Mouse (Mus musculus): ENCODE measurements at regions not wholly inside any gene's neighbourhood (a gene's known extent, or its start where the extent isn't known, plus 50 kb on each side); places are given as distances from the start of the nearest gene placed in this dataset.

DNA sequence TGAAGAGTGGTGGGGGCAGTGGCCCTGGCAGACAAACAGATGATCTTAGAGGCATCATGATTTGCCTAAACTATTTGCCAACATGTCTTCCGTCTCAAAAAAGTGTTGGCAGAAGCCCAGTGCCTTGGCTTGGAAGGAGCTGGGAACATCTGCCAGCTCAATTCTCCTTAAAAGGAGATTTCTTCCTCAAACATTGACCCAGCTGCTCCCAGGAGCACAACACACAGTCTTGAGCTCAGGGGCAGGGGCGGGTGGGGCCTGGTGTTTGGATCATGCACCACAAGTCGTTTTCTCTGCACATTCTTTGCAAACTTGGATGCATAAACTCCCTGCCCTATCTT lies 220.3 kb upstream of the Cdh5 start:
- H3K27ac ChIP-seq (ENCODE audit: insufficient read depth, low read depth, low read length, poor library complexity, severe bottlenecking), result no peak overlapping the region
- no peaks in the 10 kb centered on the region for H3K9me3 ChIP-seq (ENCODE audit: control insufficient read depth, insufficient read depth, low read depth, low read length)
- H3K9ac ChIP-seq (ENCODE audit: insufficient read depth, low read depth, low read length, poor library complexity, severe bottlenecking), result no peak overlapping the region
- DNase-seq (ENCODE audit: low read depth, low spot score), result no peak
- H3K4me1 ChIP-seq (ENCODE audit: control insufficient read depth in 2 of 2, insufficient read depth in 2 of 2, low read length in 2 of 2, poor library complexity in 1 of 2), result no peaks in the 10 kb centered on the region
- in situ Hi-C loops (cut with MboI; ENCODE audit: low sequenced_read_pairs in 2 of 2, unreplicated experiment in 2 of 2), result no loop called here
- TF ChIP-seq HCFC1 (IDR thresholded peaks at IDR 0.05; ENCODE audit: borderline replicate concordance, insufficient read depth, low read length) (no peak), ZC3H11A (IDR thresholded peaks at IDR 0.05; ENCODE audit: borderline replicate concordance, low read depth, low read length) (no peak), MAFK (IDR thresholded peaks at IDR 0.05; ENCODE audit: insufficient read depth, low read depth, low read length) (no peak), ZNF384 (IDR thresholded peaks at IDR 0.05; ENCODE audit: low read depth, low read length) (no peak), CHD2 (IDR thresholded peaks at IDR 0.05; ENCODE audit: low read depth, low read length) (no peak)
- H3K36me3 ChIP-seq (ENCODE audit: control insufficient read depth, insufficient read depth, low read length, poor library complexity, severe bottlenecking), result no peaks in the 10 kb centered on the region
- no peak overlapping the region for H3K4me3 ChIP-seq (ENCODE audit: insufficient read depth in 1 of 2, low read depth in 1 of 2, low read length in 2 of 2, poor library complexity in 1 of 2, severe bottlenecking in 1 of 2)

DNA sequence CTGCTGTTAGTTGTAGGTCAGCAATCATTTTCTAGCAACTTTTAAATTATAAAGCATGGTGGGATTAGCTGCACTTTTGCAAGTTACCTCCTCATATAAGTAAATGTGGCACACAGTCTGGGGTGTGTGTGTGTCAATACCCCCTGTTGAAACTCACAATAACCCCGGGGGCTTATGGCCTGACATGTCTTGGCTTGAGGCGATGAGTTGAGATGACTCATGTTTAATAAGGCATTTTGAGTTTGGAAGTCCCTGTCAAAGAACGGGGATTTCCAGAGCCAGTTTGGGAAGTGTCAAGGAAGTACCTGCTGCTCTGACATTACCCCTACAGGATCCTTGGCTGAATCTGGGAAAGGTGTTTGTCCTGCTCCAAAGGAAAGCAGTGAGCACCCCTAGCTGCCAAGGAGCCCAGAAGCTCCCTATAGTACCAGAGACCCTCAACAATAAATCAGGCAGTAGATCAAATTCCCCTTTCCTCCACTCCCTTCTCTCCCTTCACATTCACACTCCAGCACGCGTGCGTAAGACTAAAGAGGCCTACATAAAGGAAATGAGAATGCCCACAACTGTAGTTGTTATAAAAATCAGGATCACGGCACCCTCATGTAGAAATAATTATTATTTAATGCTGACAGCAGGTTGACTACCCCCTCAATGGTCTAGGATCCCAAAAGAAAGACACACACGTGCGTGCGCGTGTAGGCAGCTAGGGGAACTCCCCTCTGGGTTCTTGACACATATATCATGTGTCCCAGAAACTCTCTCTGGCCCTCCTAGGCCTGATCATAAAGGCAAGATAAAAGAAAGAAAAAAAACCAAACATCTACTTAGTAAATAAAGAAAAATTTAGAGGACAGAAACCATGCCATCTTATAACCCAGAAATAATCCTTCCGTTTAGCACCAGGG lies 216.3 kb upstream of the Cdh5 start:
- in situ Hi-C loops (cut with MboI; ENCODE audit: low sequenced_read_pairs in 2 of 2, unreplicated experiment in 2 of 2), result no loop called here
- no peak for TF ChIP-seq ZNF384 (IDR thresholded peaks at IDR 0.05; ENCODE audit: low read depth, low read length)
- TF ChIP-seq MAFK (IDR thresholded peaks at IDR 0.05; ENCODE audit: insufficient read depth, low read depth, low read length), result no peak
- TF ChIP-seq ZC3H11A (IDR thresholded peaks at IDR 0.05; ENCODE audit: borderline replicate concordance, low read depth, low read length), result no peak
- TF ChIP-seq HCFC1 (IDR thresholded peaks at IDR 0.05; ENCODE audit: borderline replicate concordance, insufficient read depth, low read length), result no peak
- Histone ChIP-seq H3K27ac (ENCODE audit: insufficient read depth, low read depth, low read length, poor library complexity, severe bottlenecking) (no peak overlapping the region), H3K36me3 (ENCODE audit: control insufficient read depth, insufficient read depth, low read length, poor library complexity, severe bottlenecking) (no peaks in the 10 kb centered on the region), H3K9me3 (ENCODE audit: control insufficient read depth, insufficient read depth, low read depth, low read length) (no peaks in the 10 kb centered on the region), H3K4me3 (ENCODE audit: insufficient read depth in 1 of 2, low read depth in 1 of 2, low read length in 2 of 2, poor library complexity in 1 of 2, severe bottlenecking in 1 of 2) (no peak overlapping the region), H3K4me1 (ENCODE audit: control insufficient read depth in 2 of 2, insufficient read depth in 2 of 2, low read length in 2 of 2, poor library complexity in 1 of 2) (no peaks in the 10 kb centered on the region), H3K9ac (ENCODE audit: insufficient read depth, low read depth, low read length, poor library complexity, severe bottlenecking) (no peak overlapping the region)
- DNase-seq (ENCODE audit: low read depth, low spot score), result no peak

DNA sequence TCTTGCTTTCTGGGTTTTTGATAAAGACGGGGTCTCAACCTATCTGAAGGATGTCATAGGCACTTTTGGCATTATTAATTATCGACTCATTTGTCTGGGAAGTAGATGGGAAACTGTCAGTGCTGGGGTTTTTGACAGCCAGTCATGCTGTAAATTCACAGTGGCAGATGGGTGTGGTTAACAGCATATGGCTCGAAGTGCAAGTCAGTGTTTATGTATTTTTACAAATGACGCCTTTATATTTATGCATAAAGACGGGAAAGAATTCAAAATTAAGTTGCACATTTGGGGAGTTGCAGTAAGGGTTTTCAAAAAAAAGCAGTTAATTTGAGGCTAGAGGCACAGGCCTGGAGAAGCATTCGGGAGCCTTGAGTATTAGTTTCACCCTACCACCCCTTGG lies 206.8 kb upstream of the Cdh5 start:
- DNase-seq (ENCODE audit: low read depth, low spot score), result no peak
- Histone ChIP-seq H3K4me1 (ENCODE audit: control insufficient read depth in 2 of 2, insufficient read depth in 2 of 2, low read length in 2 of 2, poor library complexity in 1 of 2) (no peaks in the 10 kb centered on the region), H3K4me3 (ENCODE audit: insufficient read depth in 1 of 2, low read depth in 1 of 2, low read length in 2 of 2, poor library complexity in 1 of 2, severe bottlenecking in 1 of 2) (no peak overlapping the region), H3K9me3 (ENCODE audit: control insufficient read depth, insufficient read depth, low read depth, low read length) (no peaks in the 10 kb centered on the region), H3K27ac (ENCODE audit: insufficient read depth, low read depth, low read length, poor library complexity, severe bottlenecking) (no peak overlapping the region), H3K36me3 (ENCODE audit: control insufficient read depth, insufficient read depth, low read length, poor library complexity, severe bottlenecking) (no peaks in the 10 kb centered on the region), H3K9ac (ENCODE audit: insufficient read depth, low read depth, low read length, poor library complexity, severe bottlenecking) (no peak overlapping the region)
- TF ChIP-seq ZC3H11A (IDR thresholded peaks at IDR 0.05; ENCODE audit: borderline replicate concordance, low read depth, low read length), result no peak
- no peak for TF ChIP-seq CHD2 (IDR thresholded peaks at IDR 0.05; ENCODE audit: low read depth, low read length)
- TF ChIP-seq MAFK (IDR thresholded peaks at IDR 0.05; ENCODE audit: insufficient read depth, low read depth, low read length), result no peak
- no peak for TF ChIP-seq ZNF384 (IDR thresholded peaks at IDR 0.05; ENCODE audit: low read depth, low read length)
- no peak for TF ChIP-seq HCFC1 (IDR thresholded peaks at IDR 0.05; ENCODE audit: borderline replicate concordance, insufficient read depth, low read length)
- in situ Hi-C loops (cut with MboI; ENCODE audit: low sequenced_read_pairs in 2 of 2, unreplicated experiment in 2 of 2), result no loop called here

DNA sequence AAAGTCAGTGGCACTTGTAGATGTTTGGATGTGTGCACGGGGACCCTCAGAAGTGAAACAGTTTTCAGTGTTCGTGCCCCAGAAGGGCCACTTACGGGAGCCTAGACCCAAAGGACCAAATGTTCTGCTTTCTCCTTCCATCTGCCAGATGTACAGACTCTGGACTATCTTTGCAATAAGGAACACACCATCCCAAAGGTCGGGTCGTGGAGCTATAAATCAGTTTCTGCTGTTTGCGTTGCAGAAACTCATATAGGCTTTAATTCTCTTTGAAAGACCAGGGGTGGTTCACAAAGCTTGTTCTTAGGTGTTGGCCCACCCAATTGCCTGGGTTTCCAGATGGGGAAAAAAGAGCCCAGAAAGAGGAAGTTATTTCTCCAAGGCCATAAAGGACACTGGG lies 206.3 kb upstream of the Cdh5 start:
- H3K9me3 ChIP-seq (ENCODE audit: control insufficient read depth, insufficient read depth, low read depth, low read length), result no peaks in the 10 kb centered on the region
- H3K4me3 ChIP-seq (ENCODE audit: insufficient read depth in 1 of 2, low read depth in 1 of 2, low read length in 2 of 2, poor library complexity in 1 of 2, severe bottlenecking in 1 of 2), result no peak overlapping the region
- no peaks in the 10 kb centered on the region for H3K36me3 ChIP-seq (ENCODE audit: control insufficient read depth, insufficient read depth, low read length, poor library complexity, severe bottlenecking)
- H3K9ac ChIP-seq (ENCODE audit: insufficient read depth, low read depth, low read length, poor library complexity, severe bottlenecking), result no peak overlapping the region
- no peak overlapping the region for H3K27ac ChIP-seq (ENCODE audit: insufficient read depth, low read depth, low read length, poor library complexity, severe bottlenecking)
- TF ChIP-seq HCFC1 (IDR thresholded peaks at IDR 0.05; ENCODE audit: borderline replicate concordance, insufficient read depth, low read length) (no peak), CHD2 (IDR thresholded peaks at IDR 0.05; ENCODE audit: low read depth, low read length) (no peak), ZC3H11A (IDR thresholded peaks at IDR 0.05; ENCODE audit: borderline replicate concordance, low read depth, low read length) (no peak), MAFK (IDR thresholded peaks at IDR 0.05; ENCODE audit: insufficient read depth, low read depth, low read length) (no peak), ZNF384 (IDR thresholded peaks at IDR 0.05; ENCODE audit: low read depth, low read length) (no peak)
- H3K4me1 ChIP-seq (ENCODE audit: control insufficient read depth in 2 of 2, insufficient read depth in 2 of 2, low read length in 2 of 2, poor library complexity in 1 of 2), result no peaks in the 10 kb centered on the region
- in situ Hi-C loops (cut with MboI; ENCODE audit: low sequenced_read_pairs in 2 of 2, unreplicated experiment in 2 of 2), result no loop called here
- no peak for DNase-seq (ENCODE audit: low read depth, low spot score)
